Mouse (Mus musculus) adrenal gland, adult 10 weeks (tissue): ENCODE results near the gene Gm20855. TPM values are rescaled to one million over a fixed set of nuclear protein-coding genes. Genes with fewer than 3 reads are reported as not detected.

Experiments used
- polyA plus RNA-seq: library from polyadenylated mRNA; stranded (reverse); fragments of 350-450 nt; fragmentation: Illumina TruSeq; extraction: RNeasy Lipid Tissue Mini Kit (QIAGEN cat#74804); gene quantifications from one replicate; pipeline ENCODE4 v1.2.3, GENCODE M21; 2014; ENCODE audit warnings: low read depth, low replicate concordance

Gm20855 gene
- not detected for polyA plus RNA-seq

GRCm38 (mm10) chrY:35131733-35132132, at the start of gene Gm20855:
Gene Gm20855 (minus strand): TSS chrY:35131833.

